Mouse (Mus musculus): ENCODE measurements at regions not wholly inside any gene's neighbourhood (a gene's known extent, or its start where the extent isn't known, plus 50 kb on each side); places are given as distances from the start of the nearest gene placed in this dataset.

GRCm38 (mm10) chr13:52428527-52428926, 102.6 kb downstream of the Diras2 start:
- no peak for DNase-seq

- DNase-seq: no peak
Measured at GRCm38 (mm10) chr13:52436756-52437155, 94.3 kb downstream of the Diras2 start.

GRCm38 (mm10) chr13:52445513-52445912, 85.6 kb downstream of the Diras2 start:
- DNase-seq: no peak

- DNase-seq: no peak
Measured at GRCm38 (mm10) chr13:52448902-52449301, 82.2 kb downstream of the Diras2 start.

GRCm38 (mm10) chr13:52451486-52451885, 79.6 kb downstream of the Diras2 start:
- no peak for DNase-seq

GRCm38 (mm10) chr13:52452291-52452690, 78.8 kb downstream of the Diras2 start:
- no peak for DNase-seq

Data from cerebellum, adult 8-10 months (tissue).